Mouse (Mus musculus) myocyte (in vitro differentiated cells): ENCODE results near the gene Pacrg. TPM values are rescaled to one million over a fixed set of nuclear protein-coding genes. Genes with fewer than 3 reads are reported as not detected.

Experiments
- H3K27me3 ChIP-seq: one replicate; pipeline ENCODE4 v1.6.1; 2011; ENCODE audit not compliant: control insufficient read depth, insufficient read depth, insufficient read length
- H3K36me3 ChIP-seq: one replicate; pipeline ENCODE4 v1.6.1; 2011; ENCODE audit not compliant: control insufficient read depth, insufficient read depth
- H3K4me2 ChIP-seq: one replicate; pipeline ENCODE4 v1.6.1; 2011; ENCODE audit warnings: low read depth, control low read depth
- H3K4me3 ChIP-seq: one replicate; pipeline ENCODE4 v1.5.1; 2011; ENCODE audit warnings: mild to moderate bottlenecking, control low read depth, moderate library complexity
- H3K79me2 ChIP-seq: one replicate; pipeline ENCODE4 v1.6.1; 2011; ENCODE audit not compliant: control insufficient read depth, insufficient read depth
- H3ac ChIP-seq: one replicate; pipeline ENCODE4 v1.6.1; 2011; ENCODE audit not compliant: control insufficient read depth, insufficient read length
- CEBPB ChIP-seq: IDR thresholded peaks from 2 replicates; pipeline ENCODE4 v1.6.1; 2011; ENCODE audit warnings: mild to moderate bottlenecking, moderate library complexity; ENCODE audit not compliant: poor library complexity, insufficient read depth, severe bottlenecking
- E2F4 ChIP-seq: IDR thresholded peaks from one replicate; pipeline ENCODE4 v1.6.1; 2011; ENCODE audit warnings: mild to moderate bottlenecking, control low read depth, moderate library complexity; ENCODE audit not compliant: insufficient read depth
- MAX ChIP-seq: IDR thresholded peaks from one replicate; pipeline ENCODE4 v1.6.1; 2011; ENCODE audit warnings: low read depth, mild to moderate bottlenecking, control low read depth
- MYOD1 ChIP-seq, 3 experiments: IDR thresholded peaks; one replicate each; pipeline ENCODE4 v1.6.1; 2011; ENCODE audit warnings: control low read depth in 2 of 3, low read depth in 2 of 3, mild to moderate bottlenecking in 2 of 3, moderate library complexity in 1 of 3; ENCODE audit not compliant: insufficient read length in 2 of 3, control insufficient read depth in 1 of 3
- MYOG ChIP-seq, 3 experiments: IDR thresholded peaks; one replicate each; pipeline ENCODE4 v1.6.1; 2011; ENCODE audit warnings: control low read depth in 2 of 3, low read depth in 2 of 3, mild to moderate bottlenecking in 2 of 3; ENCODE audit not compliant: insufficient read length in 2 of 3, control insufficient read depth in 1 of 3, insufficient read depth in 1 of 3
- POLR2A ChIP-seq: IDR thresholded peaks from one replicate; pipeline ENCODE4 v1.6.1; 2011; ENCODE audit warnings: low read depth, mild to moderate bottlenecking, control low read depth, moderate library complexity; ENCODE audit not compliant: insufficient read length
- POLR2AphosphoS2 ChIP-seq: IDR thresholded peaks from one replicate; pipeline ENCODE4 v1.6.1; 2011; ENCODE audit warnings: low read depth, control low read depth; ENCODE audit not compliant: insufficient read length
- REST ChIP-seq: IDR thresholded peaks from one replicate; pipeline ENCODE4 v1.6.1; 2011; ENCODE audit warnings: mild to moderate bottlenecking, control low read depth, moderate library complexity; ENCODE audit not compliant: insufficient read depth, insufficient read length
- SRF ChIP-seq: IDR thresholded peaks from one replicate; pipeline ENCODE4 v1.6.1; 2011; ENCODE audit warnings: low read depth; ENCODE audit not compliant: control insufficient read depth, insufficient read length
- TCF12 ChIP-seq: IDR thresholded peaks from one replicate; pipeline ENCODE4 v1.6.1; 2011; ENCODE audit warnings: mild to moderate bottlenecking, control low read depth; ENCODE audit not compliant: poor library complexity, insufficient read depth, severe bottlenecking
- TCF3 ChIP-seq: IDR thresholded peaks from one replicate; pipeline ENCODE4 v1.6.1; 2011; ENCODE audit warnings: low read depth, control low read depth; ENCODE audit not compliant: insufficient read length
- USF1 ChIP-seq: IDR thresholded peaks from one replicate; pipeline ENCODE4 v1.6.1; 2011; ENCODE audit warnings: low read depth, mild to moderate bottlenecking, control low read depth, moderate library complexity
- polyA plus RNA-seq: library from polyadenylated mRNA; unstranded; fragments of >200 nt; fragmentation: generic; extraction: Trizol; gene quantifications from one replicate; pipeline ENCODE4 v1.2.1, GENCODE M21; 2012; ENCODE audit warnings: missing spikeins

Pacrg gene
- polyA plus RNA-seq, 1 experiment = 0.64 TPM

- Histone ChIP-seq H3K27me3 (no peaks in the 10 kb centered on the region), H3ac (no peak overlapping the region), H3K36me3 (no peaks in the 10 kb centered on the region), H3K4me2 (no peak overlapping the region), H3K79me2 (no peaks in the 10 kb centered on the region), H3K4me3 (no peak overlapping the region)
- TF ChIP-seq MYOD1 (IDR thresholded peaks at IDR 0.05; ENCODE audit: control insufficient read depth in 1 of 3, insufficient read length in 2 of 3, low read depth in 2 of 3) (no peak), TCF3 (no peak), POLR2AphosphoS2 (no peak), USF1 (no peak), MYOG (IDR thresholded peaks at IDR 0.05; ENCODE audit: control insufficient read depth in 1 of 3, insufficient read depth in 1 of 3, insufficient read length in 2 of 3, low read depth in 2 of 3) (no peak), CEBPB (no peak), SRF (no peak), MAX (no peak), REST (no peak), TCF12 (no peak), POLR2A (no peak), E2F4 (no peak)
Measured at GRCm38 (mm10) chr17:10414383-10414782, 425.7 kb downstream of the Pacrg start.

GRCm38 (mm10) chr17:10413870-10414269 is 426.2 kb downstream of the Pacrg start:
- Histone ChIP-seq H3K4me3 (no peak overlapping the region), H3K36me3 (no peaks in the 10 kb centered on the region), H3ac (no peak overlapping the region), H3K79me2 (no peaks in the 10 kb centered on the region), H3K4me2 (no peak overlapping the region), H3K27me3 (no peaks in the 10 kb centered on the region)
- TF ChIP-seq POLR2A = no peak
- no peak for TF ChIP-seq USF1
- TF ChIP-seq MAX = no peak
- no peak for TF ChIP-seq CEBPB
- no peak for TF ChIP-seq REST
- no peak for TF ChIP-seq MYOD1 (IDR thresholded peaks at IDR 0.05; ENCODE audit: control insufficient read depth in 1 of 3, insufficient read length in 2 of 3, low read depth in 2 of 3)
- no peak for TF ChIP-seq POLR2AphosphoS2
- TF ChIP-seq MYOG (IDR thresholded peaks at IDR 0.05; ENCODE audit: control insufficient read depth in 1 of 3, insufficient read depth in 1 of 3, insufficient read length in 2 of 3, low read depth in 2 of 3) = no peak
- TF ChIP-seq E2F4 = no peak
- no peak for TF ChIP-seq TCF12
- no peak for TF ChIP-seq SRF
- no peak for TF ChIP-seq TCF3

- TF ChIP-seq SRF = no peak
- no peak for TF ChIP-seq E2F4
- TF ChIP-seq MYOD1 (IDR thresholded peaks at IDR 0.05; ENCODE audit: control insufficient read depth in 1 of 3, insufficient read length in 2 of 3, low read depth in 2 of 3) = peak in 2 of 3 experiments; percentile 66 to 73
- peak in 1 of 3 experiments; percentile 38 for TF ChIP-seq MYOG (IDR thresholded peaks at IDR 0.05; ENCODE audit: control insufficient read depth in 1 of 3, insufficient read depth in 1 of 3, insufficient read length in 2 of 3, low read depth in 2 of 3)
- TF ChIP-seq CEBPB = peak; percentile 82
- Histone ChIP-seq H3K36me3 (no peaks in the 10 kb centered on the region), H3K79me2 (no peaks in the 10 kb centered on the region), H3K4me2 (peak overlapping the region; percentile 47), H3K27me3 (no peaks in the 10 kb centered on the region), H3ac (no peak overlapping the region), H3K4me3 (no peak overlapping the region)
Measured at GRCm38 (mm10) chr17:10410597-10411476, 429.3 kb downstream of the Pacrg start.

GRCm38 (mm10) chr17:10408681-10409081 is 431.4 kb downstream of the Pacrg start:
- H3ac ChIP-seq = no peak overlapping the region
- no peak overlapping the region for H3K4me3 ChIP-seq
- TF ChIP-seq SRF (no peak), TCF12 (no peak), USF1 (no peak), MYOG (IDR thresholded peaks at IDR 0.05; ENCODE audit: control insufficient read depth in 1 of 3, insufficient read depth in 1 of 3, insufficient read length in 2 of 3, low read depth in 2 of 3) (no peak), MAX (no peak), TCF3 (no peak), CEBPB (no peak), POLR2A (no peak), REST (no peak)
- no peaks in the 10 kb centered on the region for H3K36me3 ChIP-seq
- no peaks in the 10 kb centered on the region for H3K79me2 ChIP-seq
- no peak overlapping the region for H3K4me2 ChIP-seq
- no peaks in the 10 kb centered on the region for H3K27me3 ChIP-seq
